8 mouse cellular contexts compared by ENCODE assay signal in the genomic region with DNA sequence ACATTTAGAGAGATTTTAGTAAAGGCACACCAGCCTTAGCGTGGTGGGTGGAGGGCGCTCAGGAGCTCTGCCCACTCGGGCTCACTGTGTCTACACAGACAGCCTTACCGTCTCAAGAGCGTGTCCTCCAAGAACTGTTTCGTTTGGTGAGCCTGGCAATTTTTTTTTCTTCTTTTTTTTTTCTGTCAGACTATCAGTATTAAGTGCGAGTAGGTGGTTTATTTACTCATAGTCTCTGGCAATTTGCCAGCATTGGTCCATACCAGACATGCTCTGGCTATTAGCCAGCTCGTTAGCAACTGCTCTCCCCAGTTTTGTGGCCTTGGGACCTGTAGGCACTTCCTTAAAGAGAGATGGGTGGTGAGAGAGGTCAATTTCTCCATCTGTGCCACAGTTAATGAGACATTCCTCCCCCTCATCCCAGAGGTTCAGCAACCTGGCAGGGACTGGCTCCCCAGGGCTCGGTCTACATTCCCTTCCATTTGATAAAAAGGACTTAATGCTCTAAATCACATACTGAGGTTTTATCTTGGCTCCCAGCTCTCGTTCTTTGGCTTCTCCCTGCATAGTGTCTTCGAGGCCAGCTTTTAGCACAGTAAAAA.
DNase-seq lines count a peak whose midpoint lies in the region; TF ChIP-seq lines count a peak whose summit lies in the region.

No protein-coding gene starts in this region.

- no peaks in the 10 kb centered on the region; the same call in 1 of the 2 replicates for H3K4me1 ChIP-seq in liver, adult 2 months (ENCODE audit: control insufficient read depth, insufficient read depth, low read length)

- H3K4me3 ChIP-seq in liver, adult 2 months (ENCODE audit: insufficient read depth, low read depth, low read length): no peak overlapping the region

- TF ChIP-seq CTCF in liver, adult 2 months (IDR thresholded peaks at IDR 0.05; ENCODE audit: low read depth, low read length): no peak

- DNase-seq in liver, adult 2 months (ENCODE audit: extremely low read depth, low read depth, low spot score): peak; percentile 31
- DNase-seq in liver: no peak
- peak; percentile 27 to 42 for DNase-seq in cerebellum, postnatal 10 days
- peak; percentile 38 for DNase-seq in heart, postnatal 25 days (ENCODE audit: low spot score)
- DNase-seq in lung, postnatal 36 days: peak; percentile 46
- DNase-seq in frontal cortex, postnatal 25 days (ENCODE audit: low spot score in 2 of 2): no peak
- DNase-seq in natural killer cell, adult 2 months (ENCODE audit: low spot score in 2 of 2): no peak
- DNase-seq in frontal cortex, adult 2 months (ENCODE audit: extremely low spot score in 1 of 2, low spot score in 1 of 2): no peak

- H3K27ac ChIP-seq in liver, adult 2 months (replicated peaks; ENCODE audit: insufficient read depth, low read depth, low read length): no peak overlapping the region

- no peak for TF ChIP-seq POLR2A in liver, adult 2 months (IDR thresholded peaks at IDR 0.05; ENCODE audit: extremely low read depth, insufficient read depth, low read length)

- 61% methylated on average over 11 of the region's 11 CpGs for WGBS in liver, adult 2 months

- H3K79me2 ChIP-seq in liver, adult 2 months (ENCODE audit: control insufficient read depth, insufficient read depth, low read length): no peaks in the 10 kb centered on the region

- intact Hi-C loops in heart, postnatal 25 days (cut with DNase I): no loop called here

- no peaks in the 10 kb centered on the region for H3K27me3 ChIP-seq in liver, adult 2 months (ENCODE audit: control insufficient read depth, insufficient read depth, low read length)

- no peaks in the 10 kb centered on the region for H3K36me3 ChIP-seq in liver, adult 2 months (ENCODE audit: control insufficient read depth, insufficient read depth, low read length)

- no peak overlapping the region for H3K9ac ChIP-seq in liver, adult 2 months (ENCODE audit: low read depth, low read length)

Comparison
In these comparisons a context has a peak if more than half of its experiments do, and no peak if none do; other contexts are left out.
1. DNase-seq: peak in liver, adult 2 months (single experiment), cerebellum, postnatal 10 days (2 of 2), heart, postnatal 25 days (single experiment) and lung, postnatal 36 days (single experiment); none in liver (single experiment), frontal cortex, postnatal 25 days (0 of 2), natural killer cell, adult 2 months (0 of 2) and frontal cortex, adult 2 months (0 of 2).